Mouse (Mus musculus) bone marrow macrophage, adult 2 months (primary cell): ENCODE measurements around the gene Med12l.

ENCODE experiments used
- CTCF ChIP-seq: IDR thresholded peaks from 2 replicates; pipeline ENCODE4 v1.5.1; 2012; ENCODE audit warnings: low read depth, mild to moderate bottlenecking, low read length, moderate library complexity
- POLR2A ChIP-seq: IDR thresholded peaks from 2 replicates; pipeline ENCODE4 v1.6.1; 2012; ENCODE audit warnings: mild to moderate bottlenecking, low read depth, low read length, borderline replicate concordance

GRCm38 (mm10) chr3:59131966-59132365 is 126.3 kb downstream of the Med12l start:
- no peak for TF ChIP-seq CTCF
- TF ChIP-seq POLR2A: no peak
